Mouse (Mus musculus): Measurements from ENCODE around the gene Gm44596. TPM values are rescaled to one million over a fixed set of nuclear protein-coding genes. Genes with fewer than 3 reads are reported as not detected.

Gm44596 gene
- polyA plus RNA-seq, 1 experiment from 2014 or later = not detected

- H3K9ac ChIP-seq (replicated peaks; ENCODE audit: low read depth, low read length) = no peak overlapping the region
- no peaks in the 10 kb centered on the region for H3K9me3 ChIP-seq (ENCODE audit: control insufficient read depth, low read depth, low read length)
- no peaks in the 10 kb centered on the region for H3K4me1 ChIP-seq (ENCODE audit: control insufficient read depth, insufficient read depth, low read length)
- H3K4me2 ChIP-seq (replicated peaks; ENCODE audit: low read depth, low read length) = no peak overlapping the region
- WGBS = 19% methylated on average over 3 of the region's 3 CpGs
- no peak; the same call in 1 of the 2 replicates for ATAC-seq (ENCODE audit: insufficient number of reproducible peaks, insufficient read depth, low FRiP score, low read depth)
- no peaks in the 10 kb centered on the region for H3K27me3 ChIP-seq (ENCODE audit: control insufficient read depth, insufficient read depth, low read length)
- no peak overlapping the region for H3K27ac ChIP-seq (ENCODE audit: low read length)
- H3K36me3 ChIP-seq (ENCODE audit: control insufficient read depth, insufficient read depth, low read length) = peaks cover 56% of the 10 kb centered on the region
- H3K4me3 ChIP-seq (ENCODE audit: low read depth, low read length) = no peak overlapping the region
These were observed 35.8 kb downstream of the Gm44596 start for GRCm38 (mm10) chr6:128411115-128411514.

GRCm38 (mm10) chr6:128416169-128416568 is 40.9 kb downstream of the Gm44596 start:
- peaks cover 25% of the 10 kb centered on the region; the same call in 1 of the 2 replicates for H3K36me3 ChIP-seq (ENCODE audit: control insufficient read depth, insufficient read depth, low read length)
- H3K4me2 ChIP-seq (replicated peaks; ENCODE audit: low read depth, low read length) = no peak overlapping the region
- no peak for ATAC-seq (ENCODE audit: insufficient number of reproducible peaks, insufficient read depth, low FRiP score, low read depth)
- 78% methylated on average over 5 of the region's 5 CpGs for WGBS
- H3K27ac ChIP-seq (ENCODE audit: low read length) = no peak overlapping the region
- no peaks in the 10 kb centered on the region for H3K4me1 ChIP-seq (ENCODE audit: control insufficient read depth, insufficient read depth, low read length)
- no peaks in the 10 kb centered on the region for H3K27me3 ChIP-seq (ENCODE audit: control insufficient read depth, insufficient read depth, low read length)
- H3K4me3 ChIP-seq (ENCODE audit: low read depth, low read length) = no peak overlapping the region
- H3K9ac ChIP-seq (replicated peaks; ENCODE audit: low read depth, low read length) = no peak overlapping the region
- no peaks in the 10 kb centered on the region for H3K9me3 ChIP-seq (ENCODE audit: control insufficient read depth, low read depth, low read length)

- H3K4me2 ChIP-seq (replicated peaks; ENCODE audit: low read depth, low read length) = no peak overlapping the region
- H3K4me3 ChIP-seq (ENCODE audit: low read depth, low read length) = no peak overlapping the region
- WGBS = 80% methylated on average over 1 of the region's 1 CpGs
- H3K27me3 ChIP-seq (ENCODE audit: control insufficient read depth, insufficient read depth, low read length) = no peaks in the 10 kb centered on the region
- H3K9me3 ChIP-seq (ENCODE audit: control insufficient read depth, low read depth, low read length) = no peaks in the 10 kb centered on the region
- H3K36me3 ChIP-seq (ENCODE audit: control insufficient read depth, insufficient read depth, low read length) = peaks cover 14% of the 10 kb centered on the region; the same call in 1 of the 2 replicates
- ATAC-seq (ENCODE audit: insufficient number of reproducible peaks, insufficient read depth, low FRiP score, low read depth) = no peak
- H3K9ac ChIP-seq (replicated peaks; ENCODE audit: low read depth, low read length) = no peak overlapping the region
- H3K27ac ChIP-seq (ENCODE audit: low read length) = no peak overlapping the region
- no peaks in the 10 kb centered on the region for H3K4me1 ChIP-seq (ENCODE audit: control insufficient read depth, insufficient read depth, low read length)
These were observed 42.8 kb downstream of the Gm44596 start for GRCm38 (mm10) chr6:128418076-128418475.

GRCm38 (mm10) chr6:128421036-128421435 is 45.7 kb downstream of the Gm44596 start:
- H3K4me2 ChIP-seq (replicated peaks; ENCODE audit: low read depth, low read length) = no peak overlapping the region
- WGBS = 84% methylated on average over 2 of the region's 2 CpGs

GRCm38 (mm10) chr6:128421480-128421879 is 46.2 kb downstream of the Gm44596 start:
- Histone ChIP-seq H3K36me3 (ENCODE audit: control insufficient read depth, insufficient read depth, low read length) (peaks cover 2% of the 10 kb centered on the region; the same call in 1 of the 2 replicates), H3K27ac (ENCODE audit: low read length) (no peak overlapping the region), H3K4me2 (replicated peaks; ENCODE audit: low read depth, low read length) (no peak overlapping the region), H3K9me3 (ENCODE audit: control insufficient read depth, low read depth, low read length) (no peaks in the 10 kb centered on the region), H3K4me1 (ENCODE audit: control insufficient read depth, insufficient read depth, low read length) (0 out of 2 replicates have a peak, but pooled peaks cover 3% of the 10 kb centered on the region), H3K9ac (replicated peaks; ENCODE audit: low read depth, low read length) (no peak overlapping the region), H3K27me3 (ENCODE audit: control insufficient read depth, insufficient read depth, low read length) (no peaks in the 10 kb centered on the region), H3K4me3 (ENCODE audit: low read depth, low read length) (no peak overlapping the region)
- WGBS = 89% methylated on average over 3 of the region's 3 CpGs
- no peak for ATAC-seq (ENCODE audit: insufficient number of reproducible peaks, insufficient read depth, low FRiP score, low read depth)

More at GRCm38 (mm10) chr6:128421036-128421435, 45.7 kb downstream of the Gm44596 start:
- Histone ChIP-seq H3K4me1 (ENCODE audit: control insufficient read depth, insufficient read depth, low read length) (0 out of 2 replicates have a peak, but pooled peaks cover 3% of the 10 kb centered on the region), H3K4me3 (ENCODE audit: low read depth, low read length) (no peak overlapping the region), H3K27me3 (ENCODE audit: control insufficient read depth, insufficient read depth, low read length) (no peaks in the 10 kb centered on the region), H3K36me3 (ENCODE audit: control insufficient read depth, insufficient read depth, low read length) (peaks cover 3% of the 10 kb centered on the region; the same call in 1 of the 2 replicates), H3K9me3 (ENCODE audit: control insufficient read depth, low read depth, low read length) (no peaks in the 10 kb centered on the region), H3K9ac (replicated peaks; ENCODE audit: low read depth, low read length) (no peak overlapping the region), H3K27ac (ENCODE audit: low read length) (no peak overlapping the region)
- ATAC-seq (ENCODE audit: insufficient number of reproducible peaks, insufficient read depth, low FRiP score, low read depth) = no peak

GRCm38 (mm10) chr6:128423496-128424268 is 48.4 kb downstream of the Gm44596 start:
- Histone ChIP-seq H3K9me3 (ENCODE audit: control insufficient read depth, low read depth, low read length) (no peaks in the 10 kb centered on the region), H3K4me1 (ENCODE audit: control insufficient read depth, insufficient read depth, low read length) (0 out of 2 replicates have a peak, but pooled peaks cover 3% of the 10 kb centered on the region), H3K4me2 (replicated peaks; ENCODE audit: low read depth, low read length) (peak overlapping the region; percentile 70), H3K9ac (replicated peaks; ENCODE audit: low read depth, low read length) (peak overlapping the region; percentile 63), H3K27ac (ENCODE audit: low read length) (peak overlapping the region; percentile 90), H3K36me3 (ENCODE audit: control insufficient read depth, insufficient read depth, low read length) (peaks cover 4% of the 10 kb centered on the region), H3K4me3 (ENCODE audit: low read depth, low read length) (peak overlapping the region; percentile 60), H3K27me3 (ENCODE audit: control insufficient read depth, insufficient read depth, low read length) (no peaks in the 10 kb centered on the region)
- 40% methylated on average over 15 of the region's 16 CpGs for WGBS
- ATAC-seq (ENCODE audit: insufficient number of reproducible peaks, insufficient read depth, low FRiP score, low read depth) = peak; percentile 39; the same call in 1 of the 2 replicates

- H3K4me2 ChIP-seq (replicated peaks; ENCODE audit: low read depth, low read length) = peak within 1 kb of the TSS; percentile 70
- ATAC-seq (ENCODE audit: insufficient number of reproducible peaks, insufficient read depth, low FRiP score, low read depth) = peak; percentile 94
- 0% methylated on average over 42 of the region's 42 CpGs for WGBS
- peak within 1 kb of the TSS; percentile 90 for H3K27ac ChIP-seq (ENCODE audit: low read length)
- H3K27me3 ChIP-seq (ENCODE audit: control insufficient read depth, insufficient read depth, low read length) = no peaks in the 10 kb centered on the region
- H3K9me3 ChIP-seq (ENCODE audit: control insufficient read depth, low read depth, low read length) = no peaks in the 10 kb centered on the region
- peaks cover 11% of the 10 kb centered on the region for H3K36me3 ChIP-seq (ENCODE audit: control insufficient read depth, insufficient read depth, low read length)
- peak within 1 kb of the TSS; percentile 60 for H3K4me3 ChIP-seq (ENCODE audit: low read depth, low read length)
- 0 out of 2 replicates have a peak, but pooled peaks cover 3% of the 10 kb centered on the region for H3K4me1 ChIP-seq (ENCODE audit: control insufficient read depth, insufficient read depth, low read length)
- H3K9ac ChIP-seq (replicated peaks; ENCODE audit: low read depth, low read length) = peak within 1 kb of the TSS; percentile 63
These were observed 49.1 kb downstream of the Gm44596 start, which contains the start of gene Itfg2 for GRCm38 (mm10) chr6:128424269-128425019. Gene Itfg2, minus strand, starts transcription at chr6:128424931.

GRCm38 (mm10) chr6:128425046-128425445 is 49.7 kb downstream of the Gm44596 start:
- 17% methylated on average over 9 of the region's 9 CpGs for WGBS
- Histone ChIP-seq H3K36me3 (ENCODE audit: control insufficient read depth, insufficient read depth, low read length) (peaks cover 16% of the 10 kb centered on the region), H3K27me3 (ENCODE audit: control insufficient read depth, insufficient read depth, low read length) (no peaks in the 10 kb centered on the region), H3K4me1 (ENCODE audit: control insufficient read depth, insufficient read depth, low read length) (0 out of 2 replicates have a peak, but pooled peaks cover 3% of the 10 kb centered on the region), H3K4me3 (ENCODE audit: low read depth, low read length) (peak overlapping the region; percentile 60), H3K9ac (replicated peaks; ENCODE audit: low read depth, low read length) (peak overlapping the region; percentile 63; the same call in 1 of the 2 replicates), H3K27ac (ENCODE audit: low read length) (peak overlapping the region; percentile 90; the same call in 1 of the 2 replicates), H3K9me3 (ENCODE audit: control insufficient read depth, low read depth, low read length) (no peaks in the 10 kb centered on the region), H3K4me2 (replicated peaks; ENCODE audit: low read depth, low read length) (peak overlapping the region; percentile 70)
- ATAC-seq (ENCODE audit: insufficient number of reproducible peaks, insufficient read depth, low FRiP score, low read depth) = no peak
